Mouse (Mus musculus): ENCODE results near the gene Gm4353. TPM values are rescaled to one million over a fixed set of nuclear protein-coding genes. Genes with fewer than 3 reads are reported as not detected.
A peak's percentile ranks its signal among the peaks of the same experiment; 100 is the strongest.
"Not testable (repeated sequence)": the region's sequence is repeated elsewhere in the genome, so short reads cannot be mapped to it uniquely, and the experiment has no call there.

Gm4353 gene
- total RNA-seq (2021), result 1 to 10 TPM; 1.3 to 2.1 TPM

DNA sequence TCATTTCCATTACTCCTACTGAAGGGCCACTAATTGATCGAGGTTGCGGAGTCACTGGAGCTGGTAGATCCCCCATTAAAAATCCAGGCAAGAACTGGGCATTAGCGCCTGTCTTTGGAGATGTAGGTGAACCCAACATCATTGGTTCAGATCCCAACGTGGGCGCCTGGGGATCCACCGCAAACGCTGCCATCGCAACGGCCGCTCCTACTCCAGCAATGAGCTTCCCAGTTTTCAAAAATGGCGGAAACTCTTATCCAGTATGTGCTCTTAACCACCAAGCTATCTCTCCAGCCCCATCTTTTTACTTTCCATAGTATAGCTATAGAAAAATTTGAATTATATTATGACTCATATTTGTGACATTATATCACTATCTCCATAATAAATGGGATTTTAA lies at the start of gene Gm4353:
Gm4353 (minus strand) TSS at position 270 of the 400 bp plus-strand sequence.
- not testable (repeated sequence) for DNase-seq

DNA sequence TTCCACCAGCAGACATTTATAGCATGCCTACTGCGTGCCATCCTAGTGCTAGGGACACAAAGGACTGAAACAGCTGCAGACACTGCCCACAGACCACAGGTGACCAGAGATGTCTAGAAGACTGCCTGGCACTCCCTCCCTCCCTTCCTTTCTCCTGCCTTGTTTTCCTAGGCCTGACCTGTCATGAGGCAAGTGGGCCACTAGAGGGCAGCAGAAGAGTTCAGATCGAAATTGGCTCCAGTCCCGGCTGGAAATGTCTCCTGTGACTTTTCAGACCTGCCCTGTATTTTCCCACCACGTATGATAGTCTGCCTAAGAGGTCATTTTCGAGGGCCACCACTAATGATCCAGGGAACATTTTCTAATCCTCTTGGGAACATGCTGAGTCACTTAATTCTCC lies 47.6 kb upstream of the Gm4353 start:
- peak; percentile 89 for DNase-seq

- no peak for DNase-seq
These were observed 47.0 kb upstream of the Gm4353 start for GRCm38 (mm10) chr7:116131390-116131789.

- no peak for DNase-seq
These were observed 44.9 kb upstream of the Gm4353 start for GRCm38 (mm10) chr7:116129374-116129773.

GRCm38 (mm10) chr7:116128286-116128685 lies 43.9 kb upstream of the Gm4353 start:
- no peak for DNase-seq

GRCm38 (mm10) chr7:116127052-116127451 lies 42.6 kb upstream of the Gm4353 start:
- DNase-seq, result no peak

- no peak for DNase-seq
These were observed 41.2 kb upstream of the Gm4353 start for GRCm38 (mm10) chr7:116125671-116126070.

- DNase-seq, result no peak
These were observed 39.6 kb upstream of the Gm4353 start for GRCm38 (mm10) chr7:116124057-116124456.

DNA sequence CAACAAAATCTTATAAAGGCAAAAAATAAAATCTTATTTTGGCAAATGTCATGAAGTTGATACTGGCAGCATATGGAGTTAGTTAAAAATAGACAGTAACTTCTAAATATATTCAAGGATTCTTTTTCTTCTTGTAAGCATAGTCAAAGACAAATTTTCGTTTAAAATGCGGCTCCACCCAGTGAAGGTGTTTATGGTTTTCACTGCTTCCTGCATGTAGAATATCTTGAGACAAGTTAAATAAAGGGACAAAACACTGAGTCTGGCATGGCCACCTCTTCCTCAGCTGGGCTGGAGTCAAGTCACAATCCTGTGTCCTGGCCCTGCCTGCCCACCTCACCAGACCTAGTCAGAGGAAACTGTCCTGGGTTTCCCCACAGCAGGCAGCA lies 39.2 kb upstream of the Gm4353 start:
- DNase-seq, result no peak

DNA sequence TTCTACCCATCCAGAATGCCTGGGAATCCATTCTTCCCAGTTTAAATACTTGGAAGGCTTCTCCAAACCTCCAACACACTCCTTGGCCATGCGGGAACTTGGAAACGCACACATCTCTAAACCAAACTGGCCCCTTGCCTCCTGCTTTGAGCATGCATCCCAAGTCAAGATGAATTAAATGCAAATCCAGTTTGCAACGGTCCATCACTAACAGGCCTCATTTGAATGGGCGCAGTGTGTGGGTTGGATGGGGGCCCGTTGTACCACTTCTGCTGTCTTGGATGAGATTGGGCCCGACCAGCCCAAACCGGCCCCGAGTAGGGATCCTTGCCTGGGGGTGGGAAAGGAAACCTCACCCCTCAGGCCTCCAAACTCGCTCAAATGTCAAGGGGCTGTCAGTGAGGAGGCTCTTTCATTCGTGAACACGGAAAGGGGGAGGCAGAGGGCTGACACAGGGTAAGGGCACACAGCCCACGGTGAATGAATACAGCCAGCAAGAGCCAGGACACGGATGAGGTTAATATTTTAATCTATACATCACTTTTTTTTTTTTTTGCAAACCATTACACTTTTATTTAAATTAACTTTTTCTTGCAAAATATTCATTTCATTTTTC lies 38.7 kb upstream of the Gm4353 start:
- no peak for DNase-seq

GRCm38 (mm10) chr7:116121202-116121601 lies 36.8 kb upstream of the Gm4353 start:
- no peak for DNase-seq

DNA sequence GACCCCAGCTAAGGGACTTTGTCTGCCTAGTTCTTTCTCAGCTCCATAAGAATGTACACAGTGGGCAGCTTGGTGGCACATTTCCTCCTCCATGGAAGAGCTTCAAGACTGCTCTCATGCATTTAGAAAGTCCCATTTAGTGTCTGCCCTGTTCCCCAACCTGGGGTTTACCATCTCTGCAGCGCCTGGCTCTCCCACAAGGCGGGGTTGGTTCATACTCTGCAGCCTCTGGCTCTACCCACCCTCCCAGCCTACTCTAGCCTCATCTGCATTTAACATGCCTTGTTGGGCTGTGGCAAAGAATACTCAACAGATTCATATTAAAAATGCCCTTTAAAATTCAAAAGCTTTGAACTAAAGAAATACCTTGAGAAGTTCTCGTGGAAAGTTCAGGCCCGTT lies 36.3 kb upstream of the Gm4353 start:
- DNase-seq, result no peak

GRCm38 (mm10) chr7:116119306-116119857 lies 34.9 kb upstream of the Gm4353 start:
- DNase-seq, result no peak

GRCm38 (mm10) chr7:116115991-116116390 lies 31.6 kb upstream of the Gm4353 start:
- no peak for DNase-seq

DNA sequence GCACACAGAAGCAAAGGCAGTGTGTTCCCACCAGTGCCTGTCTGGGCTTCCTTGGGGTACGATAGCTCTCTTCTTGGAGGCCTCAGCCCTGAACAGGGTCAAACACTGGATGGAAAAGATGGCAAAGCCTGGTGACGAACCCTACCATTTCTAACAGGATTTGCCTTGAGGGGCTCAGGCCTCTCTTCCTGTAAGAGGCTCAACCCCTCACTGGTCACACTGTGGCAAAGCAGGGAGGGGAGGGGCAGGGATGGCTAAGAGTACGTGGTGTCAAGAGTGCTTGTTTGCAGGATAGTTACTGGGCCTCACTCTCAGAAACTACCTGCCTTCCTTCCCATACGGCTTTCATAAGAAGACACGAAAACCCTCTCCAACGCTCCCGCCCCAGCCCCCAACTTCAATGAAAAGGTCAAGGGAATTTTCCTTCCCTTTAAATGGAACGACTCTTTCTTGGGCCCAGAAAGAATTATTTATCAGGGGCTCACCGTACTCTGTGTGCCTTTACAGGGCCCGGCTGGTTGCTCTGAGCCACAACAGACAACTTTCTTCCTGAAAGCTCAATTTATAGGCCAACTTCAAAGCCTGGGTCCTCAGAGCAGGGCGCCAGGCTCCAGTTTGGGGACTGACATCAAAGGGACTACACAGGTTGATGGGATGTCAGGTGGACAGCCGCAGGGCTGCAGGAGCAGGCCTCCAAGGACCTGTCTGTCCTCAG lies 30.9 kb upstream of the Gm4353 start:
- DNase-seq, result no peak

DNA sequence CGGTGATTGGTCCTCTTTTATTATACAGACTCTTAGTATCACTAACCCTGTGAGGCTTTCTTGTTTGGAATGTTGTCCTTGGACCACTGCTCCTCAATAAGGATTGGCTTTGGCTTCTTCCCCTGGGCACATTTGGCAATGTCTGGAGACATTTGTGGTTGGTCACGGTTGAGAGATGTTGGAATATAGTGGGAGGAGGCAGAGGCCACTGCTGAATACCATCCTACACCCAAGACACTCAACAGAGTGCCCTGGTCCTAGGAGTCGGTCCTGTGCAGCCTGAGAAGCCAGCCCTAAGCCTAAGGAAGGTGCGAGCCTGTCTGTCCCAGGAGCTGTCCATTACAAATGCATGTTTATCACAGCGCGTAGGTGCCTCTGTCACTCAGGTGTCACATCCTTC lies 27.1 kb upstream of the Gm4353 start:
- DNase-seq, result no peak

GRCm38 (mm10) chr7:116110661-116111060 lies 26.2 kb upstream of the Gm4353 start:
- no peak for DNase-seq

DNA sequence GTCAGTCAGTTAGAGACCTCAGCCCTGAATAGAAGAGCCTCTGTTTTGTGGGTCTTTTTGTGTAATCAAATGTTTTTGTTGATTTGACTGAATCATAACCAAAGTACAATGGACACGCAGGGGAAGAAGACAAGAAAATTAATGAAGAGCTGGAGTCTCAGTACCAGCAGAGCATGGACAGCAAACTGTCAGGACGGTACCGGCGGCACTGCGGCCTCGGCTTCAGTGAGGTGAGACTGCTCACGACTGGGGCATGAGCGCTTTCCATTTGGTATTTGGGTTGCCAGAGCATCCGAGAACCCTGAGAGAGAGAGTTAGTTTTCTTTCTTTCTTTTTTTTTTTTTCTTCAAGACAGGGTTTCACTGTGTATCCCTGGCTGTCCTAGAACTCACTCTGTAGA lies 18.7 kb upstream of the Gm4353 start:
- no peak for DNase-seq

DNA sequence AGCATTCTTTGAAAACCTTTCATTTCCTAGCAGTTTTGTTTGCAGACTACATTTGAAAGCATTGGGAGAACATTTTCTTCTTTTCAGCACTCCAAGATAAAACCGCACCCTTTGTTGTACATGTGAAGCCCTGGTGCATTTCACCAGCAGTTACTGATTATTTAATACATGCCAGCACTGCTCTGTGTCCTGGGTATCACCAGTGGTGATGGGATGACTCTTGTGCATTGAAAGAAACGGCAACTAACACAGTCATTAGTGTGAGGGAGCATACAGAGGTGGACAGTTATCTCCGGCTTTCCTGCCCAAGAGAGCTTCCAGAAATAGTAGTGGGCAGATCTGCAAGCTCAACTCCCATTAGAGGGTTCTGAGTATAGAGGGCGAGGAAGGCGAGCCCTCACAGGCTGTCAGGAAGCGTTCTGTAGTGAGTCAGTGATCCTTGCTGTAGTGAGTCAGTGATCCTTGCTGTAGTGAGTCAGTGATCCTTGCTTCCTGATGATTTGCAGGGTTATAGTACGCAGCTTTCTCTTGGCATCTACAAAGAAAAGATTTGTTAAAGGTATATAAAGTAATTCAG lies 15.6 kb upstream of the Gm4353 start:
- DNase-seq, result peak; percentile 23

DNA sequence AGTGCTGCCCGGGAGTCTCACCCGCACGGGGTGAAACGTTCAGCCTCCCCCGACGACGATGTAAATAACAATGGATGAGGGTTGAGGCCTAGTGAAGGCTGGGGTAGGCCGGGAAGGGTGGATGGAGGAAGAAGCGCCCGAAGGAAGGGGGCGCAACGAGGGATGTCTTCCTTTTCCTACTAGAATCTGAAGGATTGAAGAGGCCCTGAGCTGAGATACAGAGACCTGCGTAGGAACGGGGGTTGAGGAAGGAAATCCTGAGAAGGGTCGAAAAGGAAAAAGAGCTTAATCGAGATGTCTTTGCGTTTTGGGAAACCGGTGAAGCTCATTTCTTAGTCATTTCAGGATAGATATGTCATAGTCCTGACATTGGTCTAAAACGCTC lies 9.0 kb upstream of the Gm4353 start:
- no peak for DNase-seq

- peak; percentile 95 for DNase-seq
These were observed 8.5 kb upstream of the Gm4353 start for GRCm38 (mm10) chr7:116092710-116093465.

- DNase-seq, result no peak
These were observed 23.7 kb downstream of the Gm4353 start for GRCm38 (mm10) chr7:116060739-116061138.

DNA sequence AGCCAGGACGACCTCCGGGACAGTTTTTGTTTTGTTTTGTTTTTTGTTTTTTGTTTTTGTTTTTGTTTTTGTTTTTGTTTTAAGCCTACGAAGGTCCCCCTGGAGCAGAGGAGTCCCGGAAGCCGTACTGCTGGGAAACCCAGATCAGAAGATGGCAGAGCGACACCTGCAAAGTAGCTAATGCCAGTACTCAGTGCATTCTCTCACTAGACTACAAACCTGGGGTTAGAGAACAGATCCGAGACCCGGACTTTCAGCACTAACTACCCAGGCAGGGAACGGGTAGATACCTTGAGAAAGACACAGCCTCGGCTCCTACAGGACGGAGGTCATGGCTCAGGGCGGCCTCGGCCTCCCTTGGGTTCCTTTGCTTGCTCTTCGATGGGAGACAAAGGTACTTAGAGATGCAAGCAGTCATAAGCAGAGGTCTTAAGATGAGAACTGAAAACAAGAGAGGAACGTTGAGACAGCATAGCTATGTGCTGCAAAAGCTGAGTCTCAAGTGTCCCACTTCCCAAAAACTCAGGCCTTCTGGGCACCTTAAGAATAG lies 43.9 kb downstream of the Gm4353 start:
- no peak for DNase-seq

All from heart, postnatal 4 days (tissue).